Mouse (Mus musculus): ENCODE measurements around the gene Rbfox3.

- TF ChIP-seq CTCF (IDR thresholded peaks at IDR 0.05; ENCODE audit: extremely low read depth, insufficient read depth, low read length) (no peak), POLR2A (IDR thresholded peaks at IDR 0.05; ENCODE audit: extremely low read depth, insufficient read depth, low read length) (no peak)
Measured at GRCm38 (mm10) chr11:118542906-118543305, 368.5 kb downstream of the Rbfox3 start.
